In genomic region chr8:77419731-77420130, GRCm38 (mm10) we compare ENCODE assay signal across 8 mouse cellular contexts.
DNase-seq lines count a peak whose midpoint lies in the region; ATAC-seq lines count a peak whose summit lies in the region.

No protein-coding gene starts in this region.

- H3K9me3 ChIP-seq in lung, embryonic 15.5 days: no peaks in the 10 kb centered on the region

- H3K27ac ChIP-seq in lung, embryonic 15.5 days: no peak overlapping the region

- H3K4me2 ChIP-seq in lung, embryonic 15.5 days: no peak overlapping the region

- DNase-seq in NIH3T3 (ENCODE audit: low read depth): peak; percentile 90
- peak; percentile 76 for DNase-seq in cerebellum, adult 8-10 months
- peak; percentile 74 to 87 for DNase-seq in frontal cortex, postnatal 36 days (ENCODE audit: low spot score in 2 of 2)
- peak; percentile 74 to 86 for DNase-seq in kidney, postnatal 36 days
- DNase-seq in retina, adult 2 months (ENCODE audit: low read depth, low spot score): peak; percentile 65

- no peak overlapping the region for H3K9ac ChIP-seq in lung, embryonic 15.5 days

- H3K4me3 ChIP-seq in lung, embryonic 15.5 days: no peak overlapping the region

- H3K27me3 ChIP-seq in lung, embryonic 15.5 days: no peaks in the 10 kb centered on the region

- ATAC-seq in CD4-positive, CD25-positive, alpha-beta regulatory T cell, adult 4 months: peak; percentile 19
- ATAC-seq in lung, embryonic 15.5 days (ENCODE audit: borderline replicate concordance, extremely low read depth, low FRiP score, low TSS enrichment): peak; percentile 48; the same call in 1 of the 2 replicates
- no peak for ATAC-seq in activated CD4-positive, CD25-positive, alpha-beta regulatory T cell, adult 4 months

- 0 out of 2 replicates have a peak, but pooled peaks cover 5% of the 10 kb centered on the region for H3K36me3 ChIP-seq in lung, embryonic 15.5 days

- 56% methylated on average over 4 of the region's 4 CpGs for WGBS in lung, embryonic 15.5 days

- H3K4me1 ChIP-seq in lung, embryonic 15.5 days: no peaks in the 10 kb centered on the region
